Mouse (Mus musculus) induced T-regulatory cell, adult 2 months (primary cell): ENCODE results near the gene Tnfsf12.

Source experiments
- DNase-seq: peaks from one replicate; pipeline ENCODE4 v3.0.0-alpha.2; 2012; ENCODE audit warnings: low read depth

Gene Tnfsf12

GRCm38 (mm10) chr11:69653399-69653798 is 42.2 kb downstream of the Tnfsf12 start:
- no peak for DNase-seq

GRCm38 (mm10) chr11:69645860-69646259 is 49.8 kb downstream of the Tnfsf12 start:
- DNase-seq = no peak
